Mouse (Mus musculus) embryo, embryonic 11 days (tissue): Measurements from ENCODE around the gene Efna2.
A peak's percentile ranks its signal among the peaks of the same experiment; 100 is the strongest.

ENCODE experiments used
- DNase-seq: peaks from one replicate; pipeline ENCODE4 v3.0.0-alpha.2; 2015

Efna2 gene

DNA sequence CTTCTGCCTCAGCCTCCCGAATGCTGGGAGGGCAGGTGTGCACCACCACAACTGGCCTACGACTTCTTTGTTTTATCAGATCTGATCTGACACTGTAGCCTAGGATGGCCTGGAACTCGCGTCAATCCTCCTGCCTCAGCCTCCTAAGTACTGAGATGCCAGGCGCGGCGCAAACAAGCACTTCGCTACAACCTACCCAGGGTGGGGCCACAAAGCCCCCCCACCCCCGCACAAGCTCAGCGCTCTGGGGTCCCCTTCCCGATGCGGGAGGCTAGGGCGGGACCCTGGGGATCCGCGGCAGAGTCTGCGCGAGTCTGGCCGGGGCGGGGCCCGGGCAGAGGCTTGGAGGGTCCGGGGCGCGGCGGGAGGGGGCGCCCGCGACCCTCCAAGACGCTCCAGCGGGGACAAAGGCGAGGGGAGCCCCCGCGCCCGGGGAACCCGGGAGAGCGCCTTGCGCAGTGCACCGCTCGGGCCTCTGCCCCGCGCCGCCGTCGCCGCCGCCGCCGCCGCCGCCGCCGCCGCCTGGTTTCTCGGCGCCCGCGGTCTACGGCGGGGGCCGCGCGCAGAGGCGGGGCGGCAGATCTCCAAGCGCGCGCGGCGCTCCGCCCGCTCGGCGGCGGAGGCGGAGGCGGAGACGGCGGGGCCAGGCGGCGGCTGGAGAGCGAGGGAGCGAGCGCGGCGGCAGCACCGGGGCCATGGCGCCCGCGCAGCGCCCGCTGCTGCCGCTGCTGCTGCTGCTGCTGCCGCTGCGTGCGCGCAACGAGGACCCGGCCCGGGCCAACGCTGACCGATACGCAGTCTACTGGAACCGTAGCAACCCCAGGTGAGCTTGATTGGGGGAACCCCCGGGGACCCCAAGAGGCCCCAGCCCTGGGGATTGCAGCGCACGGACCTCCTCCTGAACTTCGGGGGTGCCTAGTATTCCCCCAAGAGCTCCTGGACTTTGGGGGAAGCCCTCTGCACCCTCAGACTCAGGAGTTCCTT lies at the start of gene Efna2:
Gene Efna2 (plus strand): TSS at position 415 of the 984 bp plus-strand sequence.
- DNase-seq, result peak; percentile 92

DNA sequence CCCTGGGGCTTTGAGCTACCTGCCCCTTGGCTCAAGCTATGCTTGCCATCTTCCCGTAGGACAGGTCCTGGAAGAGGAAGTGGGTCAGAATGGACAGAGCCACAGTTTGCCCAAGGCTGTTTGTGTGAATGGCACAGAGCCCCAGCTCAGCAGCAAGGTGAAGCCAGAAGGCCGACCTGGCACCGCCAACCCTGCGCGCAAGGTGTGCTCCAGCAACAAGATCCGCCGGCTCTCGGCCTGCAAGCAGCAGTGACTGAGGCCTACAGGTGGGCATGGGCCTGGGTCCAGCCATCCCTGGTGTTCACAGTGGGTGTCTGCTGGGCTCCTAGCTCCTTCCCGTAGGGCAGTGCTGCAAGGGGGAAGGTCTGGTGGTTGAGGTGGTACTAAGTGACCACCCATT lies 49.4 kb upstream of the Efna2 start:
- no peak for DNase-seq

DNA sequence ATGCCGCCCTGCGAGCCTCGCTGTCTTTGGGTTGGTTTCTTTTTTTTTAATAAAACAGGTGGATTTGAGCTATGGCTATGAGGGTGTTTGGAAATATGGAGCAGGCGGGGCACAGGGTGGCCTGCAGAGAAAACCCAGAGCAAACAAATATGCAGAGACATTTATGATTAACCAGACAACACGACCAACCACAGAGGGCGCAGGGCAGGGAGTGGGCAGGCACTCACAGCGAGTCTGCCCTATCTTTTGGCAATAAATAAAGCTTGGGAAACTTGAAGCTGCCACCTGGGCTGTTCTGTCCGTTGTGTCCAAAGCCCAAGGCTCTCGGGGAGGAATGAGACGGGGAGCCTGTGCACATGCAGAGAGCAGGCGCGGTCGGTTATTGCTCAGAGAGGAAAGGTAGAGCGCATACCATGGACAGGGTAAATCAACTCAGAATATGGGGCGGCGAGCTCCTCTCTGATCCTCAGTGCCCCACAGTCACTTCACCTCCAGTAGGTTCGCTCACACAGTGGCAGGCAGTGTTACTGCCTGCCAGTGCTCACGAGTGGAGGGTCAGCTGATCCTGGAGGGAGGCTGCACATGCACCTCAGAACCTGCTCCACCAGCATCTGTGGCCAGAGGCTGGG lies 48.8 kb upstream of the Efna2 start:
- no peak for DNase-seq

DNA sequence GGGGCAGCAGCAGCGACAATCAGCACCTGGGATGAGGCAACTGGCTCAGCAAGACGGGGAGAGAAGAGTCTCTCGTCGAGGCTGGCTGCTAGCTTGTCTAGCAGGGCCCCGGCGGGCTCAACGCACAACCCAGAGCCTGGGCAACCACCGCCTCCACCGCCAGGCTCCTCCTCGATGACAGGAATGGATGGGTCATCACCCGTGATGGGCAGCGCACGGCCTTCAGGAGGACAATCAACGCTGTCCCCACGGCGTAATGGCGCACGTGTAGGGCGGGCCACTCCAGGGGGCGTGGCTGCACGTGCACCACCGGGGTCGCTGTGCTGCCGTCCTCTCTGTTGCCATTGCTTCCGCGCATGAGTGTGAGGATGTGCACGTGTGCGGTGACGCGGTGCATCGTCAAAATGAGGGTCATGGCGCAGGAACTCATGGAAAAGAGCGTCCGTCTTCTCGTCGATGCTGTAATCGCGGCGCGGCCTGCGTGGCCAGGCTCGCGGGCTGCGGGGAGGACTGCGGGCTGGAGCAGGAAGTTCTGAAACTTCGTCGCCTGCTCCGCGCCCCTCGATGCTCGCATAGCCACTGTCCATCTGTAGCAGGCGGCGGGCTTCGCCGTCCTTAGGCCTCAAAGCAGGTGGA lies 47.8 kb upstream of the Efna2 start:
- peak; percentile 77 for DNase-seq

DNA sequence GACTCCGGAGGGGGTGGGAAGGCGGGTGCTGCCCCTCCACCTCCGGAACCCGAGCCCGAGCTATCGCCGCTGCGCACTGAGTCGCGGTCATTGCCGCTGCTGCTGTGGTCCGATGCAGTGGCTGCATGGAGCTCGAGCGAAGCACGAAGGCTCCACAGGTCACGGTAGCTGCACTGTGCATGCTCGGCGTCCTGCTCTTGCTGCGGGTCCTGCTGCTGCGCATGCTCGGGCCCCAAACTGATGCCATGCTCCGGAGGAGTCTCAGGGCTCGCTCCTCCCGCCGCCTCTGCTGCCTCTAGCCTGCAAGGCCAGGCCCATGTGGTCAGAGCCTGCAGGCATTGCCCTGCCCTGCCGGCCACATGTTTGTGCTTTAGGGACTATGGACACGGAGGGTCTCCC lies 47.3 kb upstream of the Efna2 start:
- DNase-seq, result peak; percentile 49

DNA sequence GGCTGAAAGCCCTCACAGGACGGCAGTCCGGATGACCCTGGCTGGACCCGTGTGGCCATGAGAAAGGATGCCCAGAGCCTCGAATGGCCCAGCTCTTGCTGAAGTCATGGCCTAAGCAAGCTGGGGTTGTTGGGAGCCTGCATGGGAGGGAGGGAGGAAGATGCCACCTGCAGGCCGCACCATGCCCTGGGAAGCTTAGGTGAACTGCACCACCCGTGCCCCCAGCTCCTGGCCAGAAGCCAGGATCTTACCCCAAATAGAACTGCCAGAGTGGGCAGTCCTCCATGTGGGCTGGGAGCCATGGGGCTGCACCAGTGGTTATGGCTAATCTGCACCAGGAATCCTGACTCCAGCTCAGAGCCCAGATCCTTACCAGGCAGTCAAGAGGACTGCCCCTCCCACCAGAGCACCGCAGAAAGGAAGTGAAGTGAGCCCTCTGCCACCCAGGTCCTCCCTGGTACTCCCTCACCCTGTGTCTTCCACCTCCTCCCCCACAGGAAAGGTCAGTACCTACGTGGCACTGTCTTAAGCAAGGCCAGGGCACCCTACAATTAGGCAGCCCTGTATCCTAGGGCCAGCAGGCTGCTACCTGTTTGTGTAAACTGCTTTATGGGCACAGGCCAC lies 45.9 kb upstream of the Efna2 start:
- no peak for DNase-seq

DNA sequence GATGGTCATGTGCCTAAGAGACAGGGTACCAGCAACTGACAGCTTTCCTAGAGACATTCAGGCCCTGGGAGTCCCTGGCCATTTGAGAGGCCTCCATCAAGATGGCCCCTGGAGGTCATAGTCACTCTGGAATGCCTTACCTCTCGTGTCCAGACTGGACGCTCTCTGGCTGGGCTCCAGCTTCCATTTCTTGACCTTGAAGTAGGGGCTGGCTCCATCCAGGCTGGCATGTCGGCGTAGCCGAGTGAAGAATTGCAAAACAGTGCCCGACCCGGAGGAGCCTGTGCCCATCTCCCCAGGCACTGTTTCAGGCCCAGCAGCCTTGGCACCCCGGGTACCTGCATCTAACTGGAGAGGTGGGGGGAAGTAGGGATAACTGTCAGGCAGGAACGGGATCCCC lies 44.9 kb upstream of the Efna2 start:
- DNase-seq, result no peak

DNA sequence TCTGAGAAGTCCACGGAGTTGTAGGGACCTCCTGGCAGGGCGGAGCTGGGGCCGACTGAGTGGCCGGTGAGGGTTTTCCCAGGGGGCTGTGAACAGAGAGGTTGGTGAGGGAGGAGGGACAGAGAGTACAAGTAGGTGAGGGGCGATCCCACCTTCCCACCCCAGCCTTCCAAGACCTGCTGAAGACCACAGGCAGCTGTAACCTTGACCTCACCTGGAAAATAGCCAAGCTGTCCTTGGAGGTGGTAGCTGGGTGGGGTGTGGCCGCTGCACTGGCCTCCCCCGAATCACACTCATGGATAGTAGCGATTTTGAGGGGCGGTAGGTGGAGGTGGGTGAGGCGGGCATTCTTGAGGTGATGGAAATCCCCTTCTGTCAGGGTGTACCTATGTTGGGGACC lies 44.1 kb upstream of the Efna2 start:
- no peak for DNase-seq

DNA sequence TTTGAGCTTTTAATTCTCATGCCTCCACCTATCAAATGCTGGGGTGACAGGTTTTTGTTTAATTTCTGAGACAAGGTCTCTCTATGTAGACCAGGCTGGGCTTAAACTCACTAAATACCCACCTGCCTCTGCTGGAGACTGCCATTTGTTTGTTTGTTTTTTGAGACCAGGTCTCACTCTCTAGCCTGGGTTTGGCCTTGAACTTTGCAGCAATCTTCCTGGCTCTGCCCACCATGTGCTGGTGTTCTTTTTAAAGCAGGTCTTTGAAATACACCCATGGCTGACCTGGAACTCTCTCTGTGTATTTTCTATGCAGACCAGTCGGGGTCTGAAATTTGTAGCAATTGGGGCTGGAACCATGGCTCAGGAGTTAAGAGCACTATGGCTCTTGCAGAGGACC lies 43.6 kb upstream of the Efna2 start:
- no peak for DNase-seq

DNA sequence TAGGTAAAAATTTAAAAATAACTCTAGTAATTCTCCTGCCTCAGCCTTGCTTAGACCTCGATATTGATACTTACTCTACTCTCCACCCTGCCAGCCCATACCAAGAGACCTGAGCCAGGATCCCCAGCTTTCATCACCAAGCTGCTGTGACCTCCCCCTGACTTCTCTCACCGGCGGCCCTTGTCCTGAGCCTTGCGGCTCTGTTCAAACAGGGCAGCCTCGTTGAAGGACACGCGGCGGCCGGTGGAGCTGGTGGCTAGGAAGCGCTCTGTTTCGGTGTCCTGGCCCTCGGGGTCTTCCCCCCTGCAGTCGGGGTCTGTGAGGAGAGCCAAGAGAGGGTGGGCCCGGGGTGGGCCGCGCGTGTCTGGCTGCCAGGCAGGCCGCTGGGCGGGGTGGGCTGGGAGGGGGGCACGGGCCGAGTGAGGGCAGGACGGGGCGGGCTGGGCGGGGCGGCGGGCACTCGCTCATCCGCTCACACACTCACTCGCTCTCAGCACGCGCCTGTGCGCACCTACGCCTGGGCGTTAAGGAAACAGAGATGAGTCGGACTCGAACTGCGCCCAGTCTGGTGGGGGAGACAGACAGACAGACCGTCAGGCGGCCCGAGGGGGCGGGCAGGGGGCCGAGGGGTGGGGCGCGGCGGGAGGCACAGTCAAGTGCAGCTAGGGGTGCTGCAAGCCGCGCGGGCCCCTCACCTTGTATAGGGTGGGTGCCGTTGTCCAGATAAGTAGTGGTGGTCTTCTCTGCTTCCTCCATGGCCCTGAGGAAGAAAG lies 42.9 kb upstream of the Efna2 start:
- no peak for DNase-seq

DNA sequence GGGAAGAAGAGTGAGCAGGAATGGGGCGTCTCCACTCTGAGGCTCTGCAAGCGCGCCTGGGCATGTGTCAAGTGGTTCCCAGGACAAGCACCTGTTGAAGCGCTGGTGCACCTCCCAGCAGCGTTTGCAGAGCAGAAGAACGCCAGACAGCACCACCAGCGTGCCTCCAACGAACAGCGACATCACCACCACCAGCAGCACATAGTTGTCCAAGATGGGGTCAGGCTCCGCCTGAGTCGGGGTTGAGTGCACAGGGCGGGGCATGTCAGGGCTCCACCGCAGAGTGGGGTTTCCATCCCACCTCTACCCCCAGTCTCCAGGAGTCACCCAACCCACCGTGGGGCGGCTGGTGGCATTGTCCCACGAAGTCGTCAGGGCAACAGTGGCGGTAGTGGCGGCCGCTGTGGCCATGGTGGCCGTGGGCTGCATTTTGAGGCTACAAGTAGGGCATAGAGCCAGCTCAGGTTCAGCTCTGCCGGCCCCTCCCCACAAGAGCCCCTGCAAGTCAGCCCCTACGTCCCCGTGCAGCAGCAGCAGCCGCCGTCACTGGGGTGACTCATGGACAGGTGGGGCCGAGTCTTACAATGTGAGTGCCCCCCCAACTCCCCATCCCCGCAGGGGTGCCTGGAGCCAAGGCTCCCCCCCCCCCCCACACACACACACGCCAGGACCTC lies 42.2 kb upstream of the Efna2 start:
- no peak for DNase-seq

DNA sequence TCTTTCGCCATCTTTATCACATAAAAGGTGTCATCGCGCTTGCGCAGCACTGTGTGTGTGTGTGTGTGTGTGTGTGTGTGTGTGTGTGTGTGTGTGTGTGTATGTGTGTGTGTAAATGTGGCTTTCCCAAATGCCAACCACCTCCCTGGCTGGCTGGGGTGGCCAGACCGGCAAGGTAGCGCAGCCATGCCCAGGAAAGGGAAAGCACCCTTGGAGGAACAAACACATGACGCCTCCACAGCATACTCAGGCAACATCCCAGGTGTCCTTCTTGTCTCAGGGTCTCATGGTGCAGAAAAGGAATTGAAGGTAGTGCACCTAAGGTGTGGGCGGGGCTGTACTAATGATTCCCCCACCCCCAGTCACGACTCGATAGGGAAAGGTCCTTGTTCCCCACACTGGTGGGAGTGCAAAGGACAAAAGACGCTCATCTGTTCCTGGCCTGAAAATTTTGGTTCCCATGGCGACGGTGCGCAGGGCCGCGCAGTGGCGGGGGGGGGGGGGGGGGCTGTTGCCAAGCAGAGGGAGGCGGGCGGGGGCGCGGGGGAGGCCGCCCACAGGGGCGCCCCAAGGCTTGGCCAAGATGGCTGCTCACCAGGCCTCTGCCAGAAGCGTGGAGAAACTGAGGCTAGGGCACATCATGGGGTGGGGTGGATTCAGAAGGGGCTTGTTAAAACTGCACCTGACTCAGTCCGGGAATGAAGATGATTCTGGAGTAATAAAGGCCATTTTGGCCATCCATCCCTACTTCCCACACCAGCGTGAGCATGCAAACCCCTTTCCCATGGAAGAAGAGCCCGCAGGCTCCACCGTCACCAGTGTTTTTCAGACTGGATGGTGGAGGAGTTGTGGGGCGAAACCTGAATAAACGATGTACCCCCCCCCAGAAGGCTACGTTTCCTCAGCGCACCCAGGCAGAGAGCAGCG lies 41.4 kb upstream of the Efna2 start:
- DNase-seq, result peak; percentile 44

DNA sequence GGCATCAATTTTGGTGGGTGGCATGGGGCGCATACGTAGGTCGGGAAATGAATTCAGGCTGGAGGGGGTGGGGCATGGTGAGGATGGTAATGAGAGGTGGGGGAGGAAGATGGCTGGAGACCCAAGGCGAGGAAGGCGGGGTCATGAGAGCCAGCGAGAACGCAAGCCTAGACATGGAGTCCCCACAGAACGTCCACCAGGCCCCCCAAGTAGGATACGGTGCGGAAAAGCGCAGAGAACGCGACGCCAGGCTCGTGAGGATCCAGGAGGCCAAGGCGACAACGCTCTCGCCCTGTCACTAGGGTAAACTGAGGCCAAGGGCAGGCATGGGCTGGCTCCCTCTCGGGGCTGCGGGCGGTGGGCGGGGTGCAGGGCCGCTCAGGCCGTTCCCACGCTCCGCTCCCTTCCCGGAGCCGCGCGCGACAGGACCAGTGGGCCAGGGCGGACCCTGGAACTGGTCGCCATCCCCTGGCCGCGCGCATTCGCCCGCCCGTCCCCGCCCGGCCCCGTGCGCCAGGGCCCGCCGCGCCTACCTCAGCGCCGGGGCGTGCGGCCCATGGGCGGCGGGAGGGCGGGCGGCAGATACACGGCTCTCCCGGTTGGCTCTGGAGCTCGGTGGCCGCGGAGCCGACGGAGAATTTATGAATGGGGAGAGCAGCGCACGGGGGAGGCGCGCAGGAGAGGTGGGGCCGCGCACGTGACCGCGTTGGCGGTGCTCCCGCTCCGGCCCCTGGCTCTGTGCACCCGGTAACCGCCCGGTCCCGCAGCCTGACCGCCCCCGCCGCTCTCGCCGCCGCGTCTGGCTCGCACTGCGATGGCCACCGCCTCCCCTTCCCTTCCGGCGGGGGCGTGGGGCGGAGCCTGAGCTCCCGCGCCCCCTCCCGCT lies 40.5 kb upstream of the Efna2 start, which contains the start of gene Atp5d:
Gene Atp5d (plus strand): TSS at position 80 of the 886 bp plus-strand sequence.
- peak; percentile 82 for DNase-seq

DNA sequence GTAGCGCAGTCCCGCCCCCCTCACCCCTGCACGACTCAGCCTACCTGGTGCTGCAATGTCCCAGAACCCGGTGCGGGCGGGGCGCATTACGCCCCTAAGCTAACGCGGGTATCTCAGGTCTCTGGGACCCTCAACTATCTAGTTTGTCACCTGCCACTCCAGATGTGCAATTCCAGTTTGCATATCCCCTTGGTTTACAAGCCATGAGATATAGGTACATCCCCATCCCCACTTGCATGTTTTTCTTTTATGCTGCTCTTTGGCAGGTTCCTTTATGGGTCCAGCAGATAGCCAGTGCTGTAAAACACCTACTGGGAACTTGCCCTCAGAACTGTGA lies 39.9 kb upstream of the Efna2 start:
- no peak for DNase-seq

DNA sequence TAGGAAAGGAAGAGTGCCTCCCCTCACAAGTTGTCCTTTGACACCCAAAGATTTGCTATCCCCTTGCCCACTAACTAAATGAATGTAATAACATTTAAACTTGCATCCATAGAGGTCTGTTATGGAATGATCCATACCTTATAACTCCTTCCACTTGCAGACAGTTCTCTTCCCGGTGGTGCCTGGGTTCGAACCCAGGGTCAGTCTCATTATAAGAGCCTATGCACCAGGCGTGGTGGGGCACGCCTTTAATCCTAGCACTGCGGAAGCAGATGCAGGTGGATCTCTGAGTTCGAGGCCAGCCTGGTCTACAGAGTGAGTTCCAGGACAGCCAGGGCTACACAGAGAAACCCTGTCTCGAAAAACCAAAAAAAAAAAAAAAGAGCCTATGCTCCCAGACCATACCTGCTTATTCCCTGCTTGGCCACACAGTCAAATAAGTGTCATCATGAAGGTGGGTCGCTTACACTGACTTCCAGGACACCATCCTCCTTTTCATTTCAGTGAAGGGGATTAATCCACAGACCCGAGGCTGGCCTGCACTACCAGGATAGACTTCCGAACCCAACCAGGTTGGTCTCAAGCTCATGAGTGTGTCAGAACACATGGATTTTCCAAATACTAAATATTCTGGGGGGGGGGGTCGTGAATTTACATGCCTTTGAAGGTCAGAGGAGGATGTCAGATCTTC lies 39.2 kb upstream of the Efna2 start:
- DNase-seq, result no peak

DNA sequence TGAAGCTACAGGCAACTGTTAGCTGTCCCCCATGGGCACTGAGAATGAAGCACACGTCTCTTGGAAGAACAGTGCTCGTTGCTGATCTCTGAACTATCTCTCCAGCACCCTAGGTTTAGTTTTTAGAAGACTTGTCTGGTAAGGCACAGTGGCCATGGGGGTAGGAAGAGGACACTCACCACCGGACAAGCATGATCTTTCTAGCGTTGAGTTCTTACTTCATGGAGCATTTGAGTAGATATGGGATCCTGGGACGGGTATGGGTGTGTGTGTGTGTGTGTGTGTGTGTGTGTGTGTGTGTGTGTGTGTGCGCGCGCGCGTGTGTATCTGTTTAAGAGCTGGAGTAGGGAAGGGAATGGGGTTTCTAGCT lies 38.6 kb upstream of the Efna2 start, which contains the start of gene Cbarp:
Gene Cbarp (minus strand): TSS at position 170 of the 370 bp plus-strand sequence.
- no peak for DNase-seq

DNA sequence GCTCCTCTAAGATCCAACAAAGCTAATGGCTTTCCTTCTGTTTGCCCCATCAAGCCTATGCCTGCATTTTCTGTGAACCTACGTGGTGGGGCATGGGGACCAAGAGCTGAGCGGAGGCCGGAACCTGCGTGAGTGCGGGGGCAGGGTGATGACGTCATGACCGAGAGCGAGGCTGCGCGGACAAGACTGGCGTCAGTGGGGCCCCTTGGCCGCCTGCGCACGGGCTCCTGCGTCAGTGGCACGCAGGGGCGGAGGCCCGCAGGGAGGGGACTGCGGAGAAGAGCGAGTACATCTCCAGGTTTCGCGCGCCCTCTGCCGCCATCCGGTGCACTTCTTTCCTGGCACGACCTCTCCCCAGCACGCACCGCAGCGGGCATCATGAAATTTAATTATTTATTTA lies 38.0 kb upstream of the Efna2 start:
- DNase-seq, result peak; percentile 96

DNA sequence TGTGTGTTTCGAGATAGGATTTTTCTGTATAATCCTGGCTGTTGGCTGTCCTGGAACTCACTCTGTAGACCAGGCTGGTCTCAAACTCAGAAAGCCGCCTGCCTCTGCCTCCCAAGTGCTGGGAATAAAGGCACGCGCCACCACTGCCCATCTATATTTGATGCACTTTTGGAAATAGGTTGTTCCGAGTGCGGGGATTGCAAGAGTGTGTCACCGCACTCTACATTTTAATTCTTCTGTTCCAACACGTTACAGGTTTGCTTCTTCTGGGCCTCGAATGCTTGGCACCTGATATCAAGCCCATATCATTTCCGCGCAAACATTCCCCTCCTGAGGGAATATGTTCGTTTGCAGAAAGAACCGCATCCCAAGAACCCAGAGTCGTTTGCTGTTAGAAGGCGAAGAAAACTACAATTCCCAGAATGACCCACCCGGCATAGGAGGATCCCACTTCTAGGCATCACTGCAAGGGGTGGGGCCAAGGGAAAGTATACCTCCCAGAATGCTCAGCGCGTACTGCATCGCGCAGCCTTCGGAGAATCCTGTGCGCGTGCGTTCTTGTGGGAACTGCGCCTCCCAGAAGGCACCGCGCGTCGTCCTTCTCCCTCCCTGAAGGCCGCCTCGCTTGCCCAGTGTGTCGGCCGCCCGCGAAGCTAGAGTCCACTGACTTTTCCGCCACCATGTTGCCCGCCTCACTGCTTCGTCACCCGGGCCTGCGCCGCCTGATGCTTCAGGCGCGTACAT lies 37.3 kb upstream of the Efna2 start:
- peak; percentile 100 for DNase-seq
